Mouse (Mus musculus) heart, adult 11 months (tissue): ENCODE data around the gene Tefm.

Experiments used
- DNase-seq: peaks from one replicate; pipeline ENCODE4 v3.0.0; 2022

Gene Tefm

DNA sequence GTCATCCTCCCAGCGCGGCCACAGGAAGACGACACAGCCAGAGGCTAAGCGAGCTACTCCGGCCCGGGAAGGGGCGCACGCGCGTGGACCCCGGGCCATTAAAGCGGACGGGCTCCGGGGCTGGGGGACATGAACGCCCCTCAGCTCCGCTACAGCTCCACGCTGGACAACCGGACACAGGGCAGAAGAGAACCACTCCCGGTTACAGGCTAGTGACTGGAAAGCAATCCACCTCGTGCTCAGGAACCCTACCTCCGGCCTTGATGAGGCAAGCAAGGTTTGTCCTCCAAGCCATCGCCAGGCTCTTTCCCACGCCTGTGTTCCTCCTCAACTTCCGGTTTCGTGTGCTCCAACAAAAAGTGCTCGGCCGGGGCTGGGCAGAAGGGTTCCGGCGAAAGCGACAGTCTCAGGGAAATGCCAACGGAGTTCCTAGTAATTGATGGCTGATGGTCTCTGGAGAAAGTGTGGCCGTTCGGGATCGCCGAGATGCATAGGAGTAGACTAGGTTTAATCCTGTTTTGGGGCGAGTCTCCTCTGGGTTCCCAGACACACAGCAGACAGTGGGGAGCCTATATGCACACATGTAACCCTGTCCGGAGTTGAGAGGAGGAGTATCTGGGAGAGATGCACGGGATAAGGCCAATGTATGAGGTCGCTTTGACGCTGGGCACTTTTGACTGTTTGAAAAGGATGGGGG lies at the start of gene Tefm:
Gene Tefm, minus strand, starts transcription at position 351 of the 697 bp plus-strand sequence.
- peak; percentile 97 for DNase-seq

DNA sequence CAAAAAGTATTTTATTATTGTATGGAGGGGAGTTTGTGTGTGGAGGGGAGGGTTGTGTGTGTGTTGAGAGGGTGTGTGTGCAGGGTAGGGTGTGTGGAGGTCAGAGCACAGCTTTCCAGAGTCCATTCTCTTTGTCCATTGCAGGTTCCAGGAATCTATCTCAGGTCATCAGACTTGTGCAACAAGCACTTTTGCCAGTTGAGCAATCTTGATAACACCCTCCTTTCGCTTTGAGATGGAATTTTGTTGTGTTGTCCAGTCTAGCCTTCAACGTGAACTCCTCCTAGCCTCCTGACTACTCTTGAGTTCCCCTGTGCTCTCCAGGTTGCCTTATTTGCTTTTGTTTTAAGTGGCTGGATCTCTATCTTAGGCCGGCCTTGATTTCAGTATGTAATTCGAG lies 48.3 kb upstream of the Tefm start:
- DNase-seq, result peak; percentile 15

DNA sequence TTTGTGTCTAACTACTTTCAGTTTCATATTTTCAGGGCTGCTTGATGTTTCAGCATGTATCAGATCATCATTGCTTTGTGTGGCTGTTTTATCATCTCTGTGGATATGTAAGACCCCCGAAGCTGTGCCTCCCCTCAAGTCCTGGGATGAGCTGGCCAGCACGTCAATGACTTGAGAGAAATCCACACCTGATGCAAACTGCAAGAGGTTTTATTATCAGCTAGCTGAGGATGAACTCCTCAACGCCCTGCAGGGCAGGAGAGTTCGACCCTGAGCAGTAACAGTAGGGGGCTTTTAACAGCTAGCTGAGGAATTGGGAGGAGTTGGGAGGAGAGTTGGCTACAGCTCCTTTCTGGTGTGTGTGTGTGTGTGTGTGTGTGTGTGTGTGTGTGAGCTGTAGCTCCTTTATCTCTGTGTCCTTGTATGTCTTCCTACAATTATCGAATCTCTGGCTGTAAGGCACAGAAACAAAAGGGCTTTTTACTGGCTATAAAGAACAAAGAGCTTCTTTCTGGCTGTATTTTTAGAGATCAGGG lies 43.5 kb upstream of the Tefm start:
- DNase-seq, result peak; percentile 83

DNA sequence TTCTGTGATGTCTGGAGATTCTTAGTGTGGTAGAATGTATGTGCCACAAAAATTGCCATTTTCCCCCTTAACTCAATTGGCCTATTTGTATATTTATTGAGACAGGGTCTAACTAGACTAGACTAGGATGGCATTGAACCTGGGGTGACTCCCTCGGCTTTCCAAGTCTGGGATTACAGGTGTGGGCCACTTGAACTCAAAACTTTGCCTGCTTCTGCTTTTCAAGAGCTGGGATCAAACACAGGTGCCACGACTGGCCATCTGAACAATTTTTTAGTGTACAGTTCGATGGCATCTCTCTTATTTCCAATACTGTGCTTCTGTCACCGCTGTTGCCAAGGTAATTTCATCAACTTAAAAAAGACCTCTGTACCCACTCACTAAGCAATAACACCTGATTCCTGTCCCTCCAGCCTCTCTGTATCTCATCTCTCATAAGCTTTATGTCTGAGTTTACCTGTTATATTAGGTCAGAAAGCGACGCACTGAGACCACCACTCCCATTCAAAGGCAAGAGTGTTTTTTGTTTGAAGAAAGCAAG lies 42.6 kb upstream of the Tefm start:
- DNase-seq, result peak; percentile 89

DNA sequence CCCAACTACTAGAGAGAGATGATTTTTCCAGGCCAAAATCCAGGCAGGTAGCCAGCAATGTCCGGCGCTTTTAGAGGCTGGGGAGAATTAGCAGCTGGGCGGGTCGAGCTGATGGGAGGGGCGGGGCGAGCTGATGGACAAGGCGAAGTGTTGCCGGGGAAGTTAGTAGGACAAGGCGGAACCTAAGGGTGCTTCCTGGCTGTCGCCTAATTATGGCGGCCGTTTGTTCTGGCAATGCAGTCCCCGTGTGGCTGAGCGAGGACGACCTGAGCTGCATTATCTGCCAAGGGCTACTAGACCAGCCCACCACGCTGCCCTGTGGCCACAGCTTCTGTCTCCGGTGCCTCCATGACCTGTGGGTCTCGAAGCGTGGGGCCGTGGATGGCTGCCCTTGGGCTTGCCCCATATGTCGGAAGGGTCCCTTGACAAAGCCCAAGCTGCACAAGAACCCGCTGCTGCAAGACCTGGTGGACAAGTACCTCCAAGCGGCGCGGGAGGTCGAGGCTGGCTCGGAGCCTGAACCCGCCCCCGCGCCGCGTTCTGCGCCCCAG lies 41.8 kb upstream of the Tefm start, which contains the start of gene Rnf135:
Gene Rnf135, plus strand, starts transcription at position 147 of the 551 bp plus-strand sequence.
- peak; percentile 100 for DNase-seq

DNA sequence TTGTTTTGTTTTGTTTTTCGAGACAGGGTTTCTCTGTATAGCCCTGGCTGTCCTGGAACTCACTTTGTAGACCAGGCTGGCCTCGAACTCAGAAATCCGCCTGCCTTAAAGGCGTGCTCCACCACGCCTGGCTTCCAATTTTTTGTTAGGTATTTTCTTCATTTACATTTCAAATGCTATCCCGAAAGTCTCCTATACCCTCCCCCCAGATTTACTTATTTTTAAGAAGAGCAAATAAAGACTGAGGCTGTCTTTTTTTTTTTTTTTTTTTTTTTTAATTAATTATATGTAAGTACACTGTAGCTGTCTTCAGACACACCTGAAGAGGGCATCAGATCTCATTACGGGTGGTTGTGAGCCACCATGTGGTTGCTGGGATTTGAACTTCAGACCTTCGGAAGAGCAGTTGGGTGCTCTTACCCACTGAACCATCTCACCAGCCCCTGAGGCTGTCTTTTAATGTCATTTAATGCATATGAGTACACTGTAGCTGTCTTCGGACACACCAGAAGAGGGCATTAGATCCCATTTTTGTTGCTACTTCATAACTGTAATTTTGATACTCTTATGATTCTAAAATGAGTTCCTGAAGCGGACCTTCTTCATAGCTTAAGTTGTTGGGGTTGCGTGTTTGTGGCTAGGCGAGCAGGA lies 41.2 kb upstream of the Tefm start:
- peak; percentile 86 for DNase-seq

DNA sequence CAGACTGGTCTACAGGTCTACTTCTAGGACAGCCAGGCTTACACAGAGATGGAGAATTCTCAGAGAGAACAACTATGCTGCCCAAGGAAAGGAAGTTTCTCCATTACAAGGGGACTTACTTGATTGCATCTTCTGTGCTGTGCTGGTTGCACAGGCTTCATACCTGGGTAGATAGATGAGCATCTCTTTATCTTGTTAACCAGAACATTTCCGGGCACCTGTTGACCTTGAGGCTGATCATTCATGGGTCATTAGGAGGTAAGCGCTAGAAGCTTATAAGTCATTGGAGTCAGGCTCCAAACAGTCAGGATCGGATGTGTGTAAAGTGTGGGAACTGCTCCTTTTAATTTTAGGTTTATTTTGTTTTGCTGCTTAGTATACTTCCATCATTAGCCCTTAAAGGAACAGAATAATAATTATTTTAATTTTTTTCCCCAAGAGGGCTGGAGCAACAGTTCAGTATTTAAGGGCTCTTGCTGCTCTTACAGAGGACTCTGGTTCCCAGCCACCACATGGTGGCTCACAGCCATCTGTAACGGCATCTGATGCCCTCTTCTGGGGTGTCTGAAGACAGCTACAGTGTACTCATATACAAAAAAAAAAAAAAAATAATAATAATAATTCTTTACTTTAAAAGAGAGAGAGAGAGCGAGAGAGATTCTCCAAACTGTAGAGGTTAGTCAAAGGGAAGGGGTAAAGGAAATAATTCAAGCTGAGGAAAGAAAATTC lies 39.2 kb upstream of the Tefm start:
- DNase-seq, result peak; percentile 82

DNA sequence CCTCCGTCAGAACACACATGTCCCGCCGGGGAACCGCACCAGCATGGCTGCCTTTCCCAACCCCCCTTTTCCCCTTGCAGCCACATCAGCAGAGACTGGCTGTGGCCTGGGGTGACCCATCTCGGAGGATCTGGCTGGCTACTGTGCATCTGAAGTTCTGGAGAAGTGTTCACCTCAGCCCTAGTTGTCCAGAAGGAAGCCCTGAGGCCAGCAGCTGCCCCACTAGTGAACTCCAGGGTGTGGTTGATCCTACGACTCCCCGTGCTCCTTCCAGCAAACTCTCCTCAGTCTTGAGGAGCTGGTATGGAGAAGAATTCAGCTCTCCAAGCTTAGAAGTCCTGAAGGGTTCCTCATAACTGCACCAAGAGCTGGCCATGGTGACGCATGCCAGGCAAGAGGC lies 36.3 kb upstream of the Tefm start:
- peak; percentile 92 for DNase-seq

DNA sequence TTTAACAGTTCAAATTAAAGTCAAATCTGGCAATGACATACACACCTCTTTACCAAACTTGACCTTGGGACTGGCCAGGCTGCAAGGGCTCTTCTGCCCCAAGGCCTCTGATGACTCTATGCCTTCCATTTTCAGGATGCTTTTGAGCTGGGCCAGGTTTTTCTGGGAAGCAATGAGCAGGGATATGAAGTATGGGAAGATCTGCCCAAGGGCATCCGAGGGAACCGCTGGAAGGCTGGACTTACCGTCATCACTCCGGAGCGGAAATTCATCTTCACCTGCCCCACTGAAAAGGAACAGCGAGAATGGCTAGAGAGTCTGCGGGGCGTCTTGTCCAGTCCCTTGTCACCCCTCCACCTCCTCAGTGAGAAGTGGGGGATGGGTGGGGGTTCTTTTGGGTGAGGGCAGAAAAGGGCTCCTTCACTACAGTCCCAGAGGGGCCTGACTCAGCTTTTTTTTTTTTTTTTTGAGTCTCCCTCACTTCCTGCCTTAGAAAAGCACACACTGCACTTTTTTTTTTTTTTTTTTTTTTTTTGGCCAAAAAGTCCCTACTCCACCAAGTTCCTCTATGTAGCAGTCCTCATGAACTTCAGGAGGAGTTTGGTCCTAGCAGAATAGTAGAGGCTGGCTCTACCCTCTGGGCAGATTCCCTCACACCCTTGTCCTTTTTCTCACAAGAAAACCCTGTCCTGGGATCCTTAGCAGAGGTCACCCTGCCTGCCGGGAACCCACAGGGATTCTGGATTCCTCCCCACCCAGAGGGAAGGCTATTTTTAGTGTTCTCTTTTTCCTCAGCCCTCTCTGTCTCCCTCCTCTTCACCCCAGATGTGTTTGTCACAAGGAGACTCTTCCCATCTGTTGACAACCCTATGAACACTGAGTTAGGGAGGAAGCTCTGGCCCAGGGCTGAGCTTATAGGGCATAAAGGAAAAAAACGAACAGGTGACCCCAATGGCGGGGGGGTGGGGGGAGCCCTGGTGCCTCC lies 35.2 kb upstream of the Tefm start:
- peak; percentile 97 for DNase-seq

DNA sequence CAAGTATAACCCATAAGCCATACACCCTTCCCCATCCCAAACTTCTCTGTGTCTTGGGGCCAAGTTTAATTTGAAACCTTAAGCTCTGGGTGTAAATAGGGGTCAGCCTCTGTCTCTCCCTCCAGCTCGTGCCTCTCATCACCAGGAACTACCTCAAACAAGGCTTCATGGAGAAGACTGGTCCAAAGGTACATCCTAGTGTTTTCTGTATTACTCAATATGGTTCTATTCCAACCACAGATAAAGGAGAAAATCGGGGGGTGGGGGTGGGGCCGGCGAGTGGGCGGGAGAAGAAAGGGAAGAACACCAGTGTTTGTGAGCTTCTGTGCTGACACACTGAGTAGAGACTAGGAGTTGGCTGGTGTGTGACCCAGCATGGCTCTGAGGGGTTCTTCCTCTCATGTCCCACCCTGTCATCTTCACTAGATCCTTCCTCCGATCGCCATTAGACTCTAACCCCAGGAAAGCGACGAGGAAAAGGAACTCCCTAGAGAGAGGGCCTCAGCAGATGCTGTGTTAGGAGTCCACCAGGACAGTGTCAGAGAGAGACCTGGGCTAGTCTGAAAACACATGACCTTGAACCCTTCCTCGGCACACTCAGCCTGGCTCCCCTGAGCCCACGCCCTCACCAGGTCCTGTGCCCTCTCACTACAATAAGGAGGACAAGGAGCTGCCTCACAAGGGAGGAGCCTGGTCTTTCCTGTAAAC lies 32.1 kb upstream of the Tefm start:
- peak; percentile 91 for DNase-seq

DNA sequence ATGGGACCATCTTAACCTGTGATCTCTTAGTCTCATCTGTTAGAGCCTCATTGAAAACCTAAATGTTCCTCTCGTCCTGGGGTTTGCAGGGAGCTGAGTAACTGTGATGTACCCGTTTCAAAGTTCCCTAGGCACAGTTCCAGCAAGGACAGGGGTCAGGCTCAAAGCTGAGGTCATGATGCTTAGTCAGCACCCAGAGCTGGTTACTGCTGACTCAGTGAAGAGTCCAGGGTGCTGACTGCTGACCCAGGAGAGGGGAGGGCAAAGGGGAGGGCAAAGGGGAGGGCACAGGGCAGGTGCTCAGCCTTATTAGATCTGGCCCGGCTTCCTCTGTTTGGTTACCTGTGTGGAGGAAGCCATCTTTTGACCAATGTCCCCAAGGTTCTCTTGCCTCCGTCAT lies 29.9 kb upstream of the Tefm start:
- DNase-seq, result peak; percentile 97

DNA sequence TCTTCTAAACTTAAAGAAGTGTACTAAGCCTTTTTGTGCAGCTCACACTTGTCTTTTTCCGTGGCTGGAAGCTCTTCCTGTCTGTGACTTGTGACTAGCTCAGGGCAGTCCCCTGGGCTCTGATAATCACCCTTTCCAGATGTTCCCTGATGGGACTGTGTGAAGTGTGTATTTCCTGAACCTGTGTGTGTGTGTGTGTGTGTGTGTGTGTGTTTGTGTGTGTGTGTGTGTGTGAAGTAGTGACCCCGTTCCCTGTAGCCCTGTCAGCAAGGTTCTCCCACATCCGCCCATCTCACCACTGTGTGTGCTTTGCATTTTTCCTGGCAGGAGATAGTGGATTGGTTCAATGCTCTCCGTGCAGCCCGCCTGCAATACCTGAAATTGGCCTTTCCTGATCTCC lies 28.4 kb upstream of the Tefm start:
- peak; percentile 94 for DNase-seq

DNA sequence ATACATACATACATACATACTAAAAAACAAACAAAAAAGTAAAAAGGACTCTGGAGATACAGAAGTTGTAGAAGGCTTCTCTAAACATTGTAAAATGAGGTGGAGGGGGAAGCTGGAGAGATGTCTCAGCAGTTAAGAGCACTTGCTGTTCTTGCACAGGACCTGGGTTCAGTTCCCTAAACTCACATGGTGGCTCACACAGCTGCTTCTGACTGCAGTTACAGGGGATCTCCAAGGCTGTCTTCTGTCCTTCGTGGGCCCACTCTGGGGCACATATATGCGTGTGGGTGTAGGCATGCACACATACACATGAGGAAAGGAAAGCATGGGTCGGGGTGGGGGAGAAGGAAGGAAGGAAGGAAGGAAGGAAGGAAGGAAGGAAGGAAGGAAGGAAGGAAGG lies 27.7 kb upstream of the Tefm start:
- DNase-seq, result peak; percentile 93

DNA sequence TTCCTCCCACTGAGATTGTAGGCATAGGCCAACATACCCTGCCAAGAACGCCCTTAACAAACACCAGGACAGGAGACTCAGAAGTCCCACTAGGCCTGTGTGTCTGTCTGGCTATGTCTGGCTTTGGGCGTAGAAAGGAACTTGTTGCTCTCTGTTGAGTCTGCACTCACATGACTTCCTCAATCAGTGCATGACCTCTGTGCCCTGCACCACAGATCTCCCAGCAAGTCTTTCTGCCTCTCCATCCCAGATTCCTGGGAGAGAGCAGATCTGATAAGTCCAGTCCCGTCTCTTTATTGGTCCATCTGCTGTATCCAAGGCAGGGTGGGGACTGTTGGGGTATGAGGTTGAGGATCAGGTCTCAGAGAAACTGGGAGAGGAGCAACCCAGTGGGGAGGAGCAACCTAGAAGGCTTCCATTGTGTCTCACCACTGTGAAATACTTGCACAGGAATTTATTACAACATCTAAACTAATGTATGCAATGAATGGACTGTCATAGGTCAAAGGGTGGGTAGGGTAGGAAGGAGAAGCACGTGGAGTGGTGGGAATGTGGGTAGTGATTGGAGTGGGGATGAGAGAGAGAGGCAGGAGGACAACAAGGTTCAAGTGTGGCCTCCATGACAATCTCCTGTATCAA lies 26.8 kb upstream of the Tefm start:
- peak; percentile 96 for DNase-seq

DNA sequence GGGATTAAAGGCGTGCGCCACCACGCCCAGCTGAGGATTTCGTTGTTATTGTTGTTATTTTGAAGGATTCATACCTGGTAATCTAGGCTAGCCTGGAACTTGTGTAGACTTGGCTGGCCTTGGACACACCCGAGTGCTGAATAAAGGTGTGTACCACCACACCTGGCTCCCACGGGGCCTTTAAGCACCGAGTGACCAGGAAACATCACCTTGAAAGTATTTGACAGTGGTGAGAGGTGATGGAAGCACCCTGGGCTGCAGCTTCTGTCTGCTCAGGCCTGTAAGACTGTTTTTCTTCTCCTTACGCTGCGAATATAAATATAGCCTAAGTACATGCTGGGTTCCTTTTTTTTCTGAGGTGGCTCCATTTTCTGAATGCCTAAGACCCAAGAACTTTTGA lies 26.1 kb upstream of the Tefm start:
- DNase-seq, result peak; percentile 77

DNA sequence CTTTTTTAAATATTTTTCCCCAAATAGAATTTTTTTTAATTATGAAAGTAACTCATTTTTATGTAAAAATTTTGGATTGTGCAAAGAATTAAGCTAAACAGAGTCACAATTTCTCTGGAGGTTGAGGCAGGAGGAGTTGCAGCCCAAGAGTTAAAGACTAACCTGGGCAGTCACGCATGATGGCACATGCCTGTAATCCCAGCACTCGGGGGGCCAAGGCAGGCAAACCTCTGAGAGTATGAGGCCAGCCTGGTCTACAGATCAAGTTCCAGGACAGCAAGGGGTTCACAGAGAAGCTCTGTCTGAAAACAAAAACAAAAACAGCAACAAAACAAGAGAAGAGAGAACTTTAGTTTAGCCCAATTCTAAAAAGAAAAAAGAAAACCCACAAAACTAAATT lies 22.2 kb upstream of the Tefm start:
- peak; percentile 64 for DNase-seq

DNA sequence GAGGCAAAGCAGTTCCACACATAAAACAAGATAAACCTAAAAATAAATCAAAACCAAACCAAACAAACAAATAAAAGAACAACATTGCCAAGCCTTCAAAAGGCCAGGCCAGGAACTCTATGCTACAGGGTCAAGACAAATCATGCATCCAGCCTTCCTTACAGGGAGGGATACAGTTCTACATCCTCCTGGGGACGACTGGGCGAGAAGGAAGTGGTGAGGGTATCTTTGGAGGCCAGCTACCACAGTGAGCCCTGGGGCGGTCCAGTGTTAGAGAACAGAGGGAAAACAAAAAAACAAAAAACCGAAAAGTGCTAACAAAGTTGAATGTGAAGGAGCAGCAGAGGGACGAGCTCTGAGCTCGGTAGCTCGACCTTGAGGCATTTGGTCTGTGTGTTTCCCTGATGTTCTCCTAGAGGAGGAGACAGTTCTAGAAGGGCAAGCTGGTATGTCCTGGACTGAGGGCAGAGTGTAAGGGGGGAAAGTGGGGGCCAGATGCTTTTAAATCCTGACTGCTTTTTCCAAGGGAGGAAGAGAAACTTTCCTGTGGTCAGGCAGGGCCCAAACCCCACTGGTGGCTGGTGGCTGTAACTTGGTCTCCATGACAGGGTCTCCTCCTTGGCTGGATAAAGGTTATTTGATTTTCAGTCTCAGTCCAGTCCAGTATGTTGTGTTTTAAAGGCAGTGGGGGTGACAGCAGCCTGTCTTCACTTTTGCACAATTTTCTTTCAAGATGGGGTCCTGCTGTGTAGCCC lies 21.6 kb upstream of the Tefm start:
- peak; percentile 90 for DNase-seq

DNA sequence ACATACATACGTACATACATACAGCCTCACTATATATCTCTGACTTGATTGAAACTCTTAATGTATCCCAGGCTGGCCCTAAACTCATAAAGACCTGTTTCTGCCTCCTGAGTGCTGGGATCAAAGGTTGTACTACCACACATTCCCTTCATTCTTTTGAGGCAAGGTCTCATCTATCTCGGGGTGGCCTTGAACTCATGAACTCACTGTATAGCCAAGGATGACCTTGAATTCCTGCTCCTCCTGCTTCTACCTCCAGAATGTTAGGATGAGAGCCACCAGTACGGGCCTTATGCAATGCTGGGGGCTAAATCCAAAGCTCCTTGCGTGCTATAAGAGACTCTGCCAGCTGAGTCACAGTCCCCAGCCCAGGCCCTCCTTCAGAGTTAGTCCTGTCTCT lies 19.1 kb upstream of the Tefm start:
- no peak for DNase-seq

DNA sequence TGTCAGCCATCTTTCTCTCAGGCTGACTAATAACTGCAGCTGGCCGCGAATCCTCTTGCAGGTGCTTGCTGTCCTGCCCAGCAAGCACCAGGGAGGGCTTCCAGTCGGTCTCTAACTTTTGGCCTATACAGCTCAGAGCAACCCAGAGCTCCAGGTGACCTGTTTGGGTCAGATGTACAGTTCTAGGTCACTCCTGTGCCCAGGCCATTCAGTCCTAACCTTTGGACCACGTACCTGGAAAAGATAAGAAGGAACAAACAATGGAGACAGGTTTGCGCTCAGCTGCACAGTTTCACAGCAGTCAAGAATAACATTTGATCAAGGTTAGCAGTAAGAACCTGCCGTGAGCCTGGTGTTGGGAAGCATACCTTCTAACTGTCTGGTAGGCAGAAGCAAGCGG lies 17.0 kb upstream of the Tefm start:
- peak; percentile 74 for DNase-seq

DNA sequence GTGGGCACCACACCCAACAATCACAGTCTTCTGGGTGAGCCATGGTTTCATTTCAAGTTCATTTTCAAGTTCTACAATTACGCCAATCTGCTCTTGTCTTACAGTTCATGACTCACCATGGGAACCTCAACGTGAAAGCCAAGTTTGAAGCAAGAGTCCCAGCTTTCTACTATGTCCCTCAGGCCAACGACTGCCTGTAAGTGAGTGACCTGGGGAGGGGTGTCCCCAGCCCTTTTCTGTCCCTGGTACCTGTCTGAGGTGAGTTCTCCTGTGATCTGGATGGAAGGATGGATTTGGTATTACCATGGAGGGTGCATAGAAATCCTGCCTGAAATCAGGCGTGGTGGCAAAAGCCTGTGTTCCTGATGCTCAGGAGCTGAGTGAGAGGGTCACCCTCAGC lies 14.9 kb upstream of the Tefm start:
- peak; percentile 92 for DNase-seq
